Mouse (Mus musculus) heart, postnatal 0 days (tissue): ENCODE measurements around the gene Chd9. TPM values are rescaled to one million over a fixed set of nuclear protein-coding genes. Genes with fewer than 3 reads are reported as not detected.

Experiments
- ATAC-seq: fragments of 200-750 bp; cut with Nextera tagmentation; 2 replicates; pipeline ENCODE4 v1.8.0; 2017; ENCODE audit warnings: low read depth, moderate number of reproducible peaks, moderate library complexity; ENCODE audit not compliant: insufficient read depth
- DNase-seq: peaks from one replicate; pipeline ENCODE4 v3.0.0-alpha.2; 2016; ENCODE audit warnings: low spot score
- H3K27ac ChIP-seq: fragments of 300-500 bp; sonication (generic); 2 replicates; pipeline ENCODE4 v1.5.1; 2014; ENCODE audit warnings: low read depth, mild to moderate bottlenecking
- H3K27me3 ChIP-seq: fragments of 300-500 bp; sonication (generic); 2 replicates; pipeline ENCODE4 v1.6.1; 2014; ENCODE audit warnings: low read length, mixed read lengths; ENCODE audit not compliant: control insufficient read depth, insufficient read depth
- H3K36me3 ChIP-seq: fragments of 300-500 bp; sonication (generic); replicated peaks from 2 replicates; pipeline ENCODE4 v1.6.1; 2014; ENCODE audit warnings: low read length, mixed read lengths; ENCODE audit not compliant: control insufficient read depth, insufficient read depth
- H3K4me1 ChIP-seq: fragments of 300-500 bp; sonication (generic); 2 replicates; pipeline ENCODE4 v1.6.1; 2014; ENCODE audit warnings: antibody characterized with exemption; ENCODE audit not compliant: control insufficient read depth, insufficient read depth
- H3K4me2 ChIP-seq: fragments of 300-500 bp; sonication (generic); 2 replicates; pipeline ENCODE4 v1.6.1; 2014; ENCODE audit warnings: low read depth, mild to moderate bottlenecking, low read length, moderate library complexity
- H3K4me3 ChIP-seq: fragments of 300-500 bp; sonication (generic); 2 replicates; pipeline ENCODE4 v1.5.1; 2014; ENCODE audit warnings: low read depth, low read length
- H3K9ac ChIP-seq: fragments of 300-500 bp; sonication (generic); replicated peaks from 2 replicates; pipeline ENCODE4 v1.6.1; 2014; ENCODE audit warnings: low read depth, low read length, mixed read lengths
- H3K9me3 ChIP-seq: fragments of 300-500 bp; sonication (generic); replicated peaks from 2 replicates; pipeline ENCODE4 v1.6.1; 2016; ENCODE audit warnings: low read length; ENCODE audit not compliant: control insufficient read depth
- CTCF ChIP-seq: IDR thresholded peaks from 2 replicates; pipeline ENCODE4 v1.5.1; 2016; ENCODE audit warnings: antibody characterized with exemption, control low read depth, low read depth
- EP300 ChIP-seq: IDR thresholded peaks from 2 replicates; pipeline ENCODE4 v1.6.1; 2016; ENCODE audit warnings: antibody characterized with exemption, low read depth
- WGBS: fragments of 180-500 bp; shearing (Covaris S2); extraction: QIAGEN DNeasy Blood & Tissue Kit; methylation state at CpG from one replicate; pipeline ENCODE4 v1.1.7; 2014; 5-methylcytosine and 5-hydroxymethylcytosine counted together
- polyA plus RNA-seq: library from polyadenylated mRNA; unstranded; fragments of >200 nt; fragmentation: Nextera tagmentation; extraction: Ambion mirVana; gene quantifications from 2 replicates; pipeline ENCODE4 v1.2.1, GENCODE M21; 2015
- total RNA-seq: library from RNA; depleted of rRNA; stranded (reverse); fragments of >200 nt; gene quantifications from 2 replicates; pipeline ENCODE4 v1.2.3, GENCODE M21; 2014; ENCODE audit warnings: low replicate concordance

The Chd9 gene
- total and polyA plus RNA-seq, 2 experiments from 2014 or later = 38.9 to 44.1 TPM

- Histone ChIP-seq H3K4me2 (no peak overlapping the region), H3K27ac (no peak overlapping the region), H3K9me3 (no peaks in the 10 kb centered on the region), H3K27me3 (no peaks in the 10 kb centered on the region), H3K4me3 (no peak overlapping the region), H3K9ac (no peak overlapping the region), H3K4me1 (peaks cover 25% of the 10 kb centered on the region), H3K36me3 (no peaks in the 10 kb centered on the region)
- DNase-seq = no peak
- no peak for ATAC-seq
- 94% methylated on average over 2 of the region's 2 CpGs for WGBS
- no peak for TF ChIP-seq EP300
- TF ChIP-seq CTCF = no peak
Measured at GRCm38 (mm10) chr8:90858071-90858470, 29.9 kb downstream of the Chd9 start.

- H3K9me3 ChIP-seq = no peaks in the 10 kb centered on the region
- no peaks in the 10 kb centered on the region for H3K27me3 ChIP-seq
- H3K4me1 ChIP-seq = peaks cover 16% of the 10 kb centered on the region
- H3K4me2 ChIP-seq = no peak overlapping the region
- no peaks in the 10 kb centered on the region for H3K36me3 ChIP-seq
- peak overlapping the region; percentile 51 for H3K27ac ChIP-seq
- TF ChIP-seq CTCF (no peak), EP300 (no peak)
- no peak overlapping the region for H3K4me3 ChIP-seq
- ATAC-seq (no peak), DNase-seq (no peak)
- H3K9ac ChIP-seq = no peak overlapping the region
- WGBS = 29% methylated on average over 9 of the region's 9 CpGs
Measured at GRCm38 (mm10) chr8:90861266-90861944, 33.3 kb downstream of the Chd9 start.

DNA sequence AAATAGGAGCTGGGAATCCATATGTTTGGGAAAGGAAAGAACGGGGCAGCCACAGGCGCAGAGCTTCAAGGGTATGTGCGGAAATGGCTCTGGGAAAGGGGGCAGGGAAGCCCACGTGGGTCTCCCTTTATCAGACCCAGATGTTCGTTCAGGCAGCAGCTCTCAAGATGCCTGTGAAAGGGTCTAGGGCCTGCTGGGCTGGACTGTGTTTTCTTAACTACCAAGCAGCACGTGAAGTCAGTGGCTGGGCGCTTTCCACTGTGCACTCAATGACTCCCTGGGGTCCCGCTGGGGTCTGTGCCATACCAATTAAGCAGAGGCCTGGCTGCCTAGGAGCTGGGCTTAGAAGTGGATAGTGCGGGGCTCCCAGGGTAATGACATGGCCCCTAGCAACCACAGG, 33.9 kb downstream of the Chd9 start:
- no peak overlapping the region for H3K4me2 ChIP-seq
- peak; percentile 76 for ATAC-seq
- H3K4me1 ChIP-seq = peaks cover 19% of the 10 kb centered on the region
- WGBS = 15% methylated on average over 9 of the region's 9 CpGs
- no peaks in the 10 kb centered on the region for H3K36me3 ChIP-seq
- TF ChIP-seq EP300 = no peak
- no peaks in the 10 kb centered on the region for H3K27me3 ChIP-seq
- peak; percentile 65 for DNase-seq
- no peak overlapping the region for H3K9ac ChIP-seq
- H3K4me3 ChIP-seq = no peak overlapping the region
- peak overlapping the region; percentile 51 for H3K27ac ChIP-seq
- no peaks in the 10 kb centered on the region for H3K9me3 ChIP-seq

DNA sequence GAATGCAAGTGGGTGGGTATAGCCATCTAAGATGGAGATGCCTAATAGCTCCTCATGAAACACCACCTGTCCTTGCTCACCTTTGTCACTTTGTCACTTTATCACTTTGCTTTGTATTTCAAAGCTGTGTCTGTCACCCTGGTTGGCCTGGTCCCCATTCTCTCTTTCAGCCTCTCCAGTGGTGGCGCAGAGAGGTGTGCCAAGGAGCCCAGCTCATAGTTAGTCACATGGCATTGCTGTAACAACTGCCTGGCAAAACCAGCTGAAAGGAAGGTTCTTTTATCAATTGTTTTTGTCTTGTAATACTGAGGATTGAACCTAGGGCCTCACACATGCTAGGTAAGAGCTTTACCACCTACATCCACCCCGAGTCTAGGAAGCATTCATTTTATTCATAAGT, 38.9 kb downstream of the Chd9 start:
- no peaks in the 10 kb centered on the region for H3K9me3 ChIP-seq
- no peak overlapping the region for H3K9ac ChIP-seq
- ATAC-seq (no peak), DNase-seq (no peak)
- no peaks in the 10 kb centered on the region for H3K27me3 ChIP-seq
- no peak for TF ChIP-seq CTCF
- no peak for TF ChIP-seq EP300
- 91% methylated on average over 2 of the region's 2 CpGs for WGBS
- H3K4me2 ChIP-seq = no peak overlapping the region
- H3K36me3 ChIP-seq = no peaks in the 10 kb centered on the region
- H3K4me1 ChIP-seq = peaks cover 37% of the 10 kb centered on the region
- H3K27ac ChIP-seq = no peak overlapping the region
- H3K4me3 ChIP-seq = no peak overlapping the region

- no peak for ATAC-seq
- Histone ChIP-seq H3K27me3 (no peaks in the 10 kb centered on the region), H3K9me3 (no peaks in the 10 kb centered on the region), H3K4me1 (peaks cover 33% of the 10 kb centered on the region), H3K9ac (no peak overlapping the region), H3K4me2 (no peak overlapping the region), H3K4me3 (no peak overlapping the region), H3K27ac (no peak overlapping the region; the same call in 1 of the 2 replicates), H3K36me3 (no peaks in the 10 kb centered on the region)
- no peak for DNase-seq
- WGBS = 91% methylated on average over 4 of the region's 4 CpGs
- TF ChIP-seq EP300 (no peak), CTCF (no peak)
Measured at GRCm38 (mm10) chr8:90867911-90868310, 39.8 kb downstream of the Chd9 start.

DNA sequence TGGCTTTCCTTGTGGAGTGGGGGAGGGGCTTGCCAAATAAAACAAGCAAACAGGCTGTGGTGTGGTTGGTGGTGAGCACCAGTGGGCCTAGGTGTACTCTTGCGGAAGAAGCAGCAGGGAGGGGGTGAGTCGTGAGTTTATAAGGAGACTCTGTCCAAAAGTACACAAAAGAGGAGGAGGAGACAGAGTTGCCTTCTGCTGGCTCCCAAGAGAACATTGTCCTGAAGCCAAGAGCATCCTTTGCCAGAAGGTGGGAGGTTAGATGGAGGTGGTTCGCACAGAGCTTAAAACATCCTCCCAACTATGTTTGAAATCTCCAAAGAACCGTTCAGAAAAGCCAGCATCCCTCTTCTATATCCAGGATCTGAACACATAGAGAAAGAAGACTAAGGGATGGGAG, 40.2 kb downstream of the Chd9 start:
- TF ChIP-seq CTCF (no peak), EP300 (no peak)
- peaks cover 33% of the 10 kb centered on the region for H3K4me1 ChIP-seq
- no peak for ATAC-seq
- H3K4me2 ChIP-seq = no peak overlapping the region
- H3K27me3 ChIP-seq = no peaks in the 10 kb centered on the region
- no peaks in the 10 kb centered on the region for H3K9me3 ChIP-seq
- H3K9ac ChIP-seq = no peak overlapping the region
- no peaks in the 10 kb centered on the region for H3K36me3 ChIP-seq
- H3K4me3 ChIP-seq = no peak overlapping the region
- H3K27ac ChIP-seq = peak overlapping the region; percentile 76
- WGBS = 65% methylated on average over 4 of the region's 4 CpGs
- DNase-seq = no peak
